Mouse (Mus musculus) frontal cortex, postnatal 14 days (tissue): ENCODE data around the gene Ndel1.

Experiments used
- DNase-seq, 2 experiments: peaks; one replicate each; pipeline ENCODE4 v3.0.0; 2022; ENCODE audit warnings: low spot score in 2 of 2

Gene Ndel1

DNA sequence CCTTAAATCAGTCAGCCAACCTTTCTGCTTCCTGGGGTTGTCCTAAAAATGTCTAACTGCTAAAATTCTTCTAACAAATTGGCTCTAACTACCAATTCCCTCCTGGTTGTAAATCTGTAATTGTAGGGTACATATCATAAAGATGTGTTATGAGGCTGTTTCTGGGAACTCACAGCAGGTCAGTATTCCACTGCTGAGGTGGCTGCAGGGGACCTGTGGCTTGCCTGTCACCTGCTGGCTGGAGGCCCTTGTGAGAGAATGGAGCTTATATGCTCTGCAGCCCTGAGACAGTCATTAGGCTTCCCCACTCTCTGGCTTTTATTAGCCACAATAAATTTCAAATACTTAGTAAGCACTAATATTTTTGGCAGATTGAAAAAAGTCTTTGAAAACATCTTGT is 92.8 kb downstream of the Ndel1 start:
- no peak for DNase-seq

DNA sequence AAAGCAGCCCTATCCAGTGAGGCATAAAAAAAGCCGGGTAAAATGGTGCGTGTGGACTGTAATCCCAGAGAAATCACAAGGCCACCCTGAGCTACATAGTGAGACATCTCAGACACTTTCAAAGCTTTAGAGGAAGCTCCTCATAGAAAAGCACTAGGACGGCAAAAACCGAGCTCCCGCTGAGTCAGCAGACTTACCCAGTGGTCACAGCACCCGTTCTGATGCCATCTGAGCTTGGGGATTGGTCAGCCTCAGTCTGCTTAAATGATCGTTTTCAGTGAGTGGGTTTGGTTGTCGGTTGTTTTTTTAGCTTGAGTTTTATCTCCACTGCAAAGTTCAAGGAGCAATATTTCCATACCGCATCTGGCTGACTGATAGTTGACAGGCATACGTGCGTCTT is 93.7 kb downstream of the Ndel1 start:
- no peak for DNase-seq

DNA sequence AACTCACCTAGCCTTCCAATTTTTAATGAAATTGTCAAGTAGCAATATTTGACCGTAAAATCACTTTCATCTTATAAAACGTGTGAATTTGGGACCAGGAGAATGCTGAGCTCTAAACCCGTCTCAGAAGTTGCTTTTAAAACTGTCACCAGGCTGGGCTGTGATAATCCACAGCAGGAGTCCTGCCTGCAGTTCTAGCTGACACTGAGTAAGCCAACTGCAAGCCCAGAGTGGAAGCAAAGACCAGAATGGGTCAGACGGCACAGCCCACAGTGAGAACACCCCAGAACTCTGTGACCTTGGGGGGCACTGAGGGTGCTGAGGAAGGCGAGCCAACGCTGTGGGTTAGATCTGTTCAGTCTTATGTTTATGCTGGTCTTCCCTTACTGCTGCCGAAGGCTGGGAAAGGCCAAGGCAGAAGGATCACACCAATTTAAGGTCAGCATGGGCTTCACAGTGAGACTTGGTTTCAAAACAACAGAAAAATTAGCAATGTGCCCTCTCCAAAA is 95.5 kb downstream of the Ndel1 start:
- DNase-seq: no peak
